Mouse (Mus musculus): Measurements from ENCODE around the gene Abca1. TPM values are rescaled to one million over a fixed set of nuclear protein-coding genes. Genes with fewer than 3 reads are reported as not detected.

The Abca1 gene
- polyA plus RNA-seq, 2 experiments = 9.0 to 12.3 TPM

DNA sequence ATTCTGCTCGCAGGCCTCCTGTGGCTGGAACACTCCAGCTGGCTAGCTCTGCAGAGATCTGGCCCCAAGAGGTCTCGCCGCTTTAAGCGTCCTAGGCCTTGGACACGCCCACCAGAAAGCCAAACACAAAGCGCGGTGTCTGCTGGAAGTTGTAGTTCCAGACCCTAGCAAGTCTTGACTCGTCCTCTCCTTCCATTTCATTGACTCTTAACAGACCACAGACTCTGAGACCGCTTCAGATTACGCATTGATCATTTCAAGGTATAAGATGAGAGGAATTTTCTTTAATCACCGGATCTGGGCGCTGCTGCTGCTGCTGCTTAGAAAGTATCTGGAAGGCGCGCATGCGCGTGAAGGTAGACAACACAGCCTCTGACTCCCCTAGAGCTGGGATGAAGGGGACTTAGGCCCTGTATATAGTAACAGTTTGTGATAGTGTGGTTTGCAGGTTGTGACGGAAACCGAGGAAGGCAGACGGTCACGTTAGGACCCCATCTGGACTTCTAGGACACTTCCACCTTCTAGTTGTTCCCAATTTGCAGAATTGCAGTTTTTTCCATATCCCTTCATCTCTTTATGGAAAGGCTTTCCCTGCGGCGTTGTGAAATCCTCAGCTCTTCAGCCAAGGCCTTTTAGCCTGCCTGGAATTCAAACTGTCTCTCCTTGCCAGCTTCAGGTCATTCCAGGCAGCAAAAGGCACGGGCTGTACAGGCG lies 36.5 kb upstream of the Abca1 start:
- 19% methylated on average over 24 of the region's 24 CpGs for WGBS

GRCm38 (mm10) chr4:53187071-53187470 lies 27.4 kb upstream of the Abca1 start:
- 39% methylated on average over 4 of the region's 4 CpGs for WGBS
- H3K9ac ChIP-seq (ENCODE audit: low read depth, low read length, severe bottlenecking) = no peak overlapping the region

More for the DNA sequence above, 36.5 kb upstream of the Abca1 start:
- peak; percentile 95 for DNase-seq (ENCODE audit: low spot score)
- TF ChIP-seq POLR2A (IDR thresholded peaks at IDR 0.05; ENCODE audit: borderline replicate concordance, extremely low read depth, insufficient read depth, insufficient read length) = no peak
- no peaks in the 10 kb centered on the region for H3K36me3 ChIP-seq (ENCODE audit: control insufficient read depth, insufficient read depth, low read length)
- H3K4me2 ChIP-seq (replicated peaks; ENCODE audit: low read depth, low read length, severe bottlenecking) = peak overlapping the region; percentile 50
- no peaks in the 10 kb centered on the region for H3K9me3 ChIP-seq (ENCODE audit: control insufficient read depth, low read length)
- ATAC-seq (ENCODE audit: low FRiP score, low read depth) = peak; percentile 97
- H3K27me3 ChIP-seq (ENCODE audit: control insufficient read depth, insufficient read depth, low read length) = no peaks in the 10 kb centered on the region
- H3K4me3 ChIP-seq (replicated peaks; ENCODE audit: low read length) = peak overlapping the region; percentile 40
- H3K9ac ChIP-seq (ENCODE audit: low read depth, low read length, severe bottlenecking) = peak overlapping the region; percentile 48
- peak overlapping the region; percentile 55 for H3K27ac ChIP-seq (replicated peaks; ENCODE audit: low read depth, low read length)
- peaks cover 11% of the 10 kb centered on the region; the same call in 1 of the 2 replicates for H3K4me1 ChIP-seq (ENCODE audit: control insufficient read depth, insufficient read depth, low read length)

GRCm38 (mm10) chr4:53186573-53186972 lies 26.9 kb upstream of the Abca1 start:
- Histone ChIP-seq H3K4me2 (replicated peaks; ENCODE audit: low read depth, low read length, severe bottlenecking) (no peak overlapping the region), H3K9ac (ENCODE audit: low read depth, low read length, severe bottlenecking) (no peak overlapping the region), H3K9me3 (ENCODE audit: control insufficient read depth, low read length) (no peaks in the 10 kb centered on the region), H3K27ac (replicated peaks; ENCODE audit: low read depth, low read length) (0 out of 2 replicates have a peak overlapping the region, but pooled peaks have one; percentile 15), H3K4me3 (replicated peaks; ENCODE audit: low read length) (no peak overlapping the region), H3K36me3 (ENCODE audit: control insufficient read depth, insufficient read depth, low read length) (no peaks in the 10 kb centered on the region), H3K4me1 (ENCODE audit: control insufficient read depth, insufficient read depth, low read length) (no peaks in the 10 kb centered on the region), H3K27me3 (ENCODE audit: control insufficient read depth, insufficient read depth, low read length) (no peaks in the 10 kb centered on the region)
- no peak for TF ChIP-seq POLR2A (IDR thresholded peaks at IDR 0.05; ENCODE audit: borderline replicate concordance, extremely low read depth, insufficient read depth, insufficient read length)
- WGBS = 59% methylated on average over 4 of the region's 4 CpGs
- DNase-seq (ENCODE audit: low spot score) = no peak
- no peak for ATAC-seq (ENCODE audit: low FRiP score, low read depth)

More at GRCm38 (mm10) chr4:53187071-53187470, 27.4 kb upstream of the Abca1 start:
- Histone ChIP-seq H3K4me3 (replicated peaks; ENCODE audit: low read length) (no peak overlapping the region), H3K36me3 (ENCODE audit: control insufficient read depth, insufficient read depth, low read length) (no peaks in the 10 kb centered on the region), H3K27me3 (ENCODE audit: control insufficient read depth, insufficient read depth, low read length) (no peaks in the 10 kb centered on the region), H3K4me2 (replicated peaks; ENCODE audit: low read depth, low read length, severe bottlenecking) (no peak overlapping the region), H3K27ac (replicated peaks; ENCODE audit: low read depth, low read length) (no peak overlapping the region), H3K9me3 (ENCODE audit: control insufficient read depth, low read length) (no peaks in the 10 kb centered on the region), H3K4me1 (ENCODE audit: control insufficient read depth, insufficient read depth, low read length) (no peaks in the 10 kb centered on the region)
- ATAC-seq (ENCODE audit: low FRiP score, low read depth) = peak; percentile 72
- DNase-seq (ENCODE audit: low spot score) = peak; percentile 38
- no peak for TF ChIP-seq POLR2A (IDR thresholded peaks at IDR 0.05; ENCODE audit: borderline replicate concordance, extremely low read depth, insufficient read depth, insufficient read length)

- no peak for DNase-seq (ENCODE audit: low spot score)
- H3K9ac ChIP-seq (ENCODE audit: low read depth, low read length, severe bottlenecking) = no peak overlapping the region
- no peak overlapping the region for H3K4me2 ChIP-seq (replicated peaks; ENCODE audit: low read depth, low read length, severe bottlenecking)
- H3K9me3 ChIP-seq (ENCODE audit: control insufficient read depth, low read length) = no peaks in the 10 kb centered on the region
- no peaks in the 10 kb centered on the region for H3K36me3 ChIP-seq (ENCODE audit: control insufficient read depth, insufficient read depth, low read length)
- TF ChIP-seq POLR2A (IDR thresholded peaks at IDR 0.05; ENCODE audit: borderline replicate concordance, extremely low read depth, insufficient read depth, insufficient read length) = no peak
- WGBS = 92% methylated on average over 4 of the region's 4 CpGs
- no peak overlapping the region for H3K4me3 ChIP-seq (replicated peaks; ENCODE audit: low read length)
- no peaks in the 10 kb centered on the region for H3K27me3 ChIP-seq (ENCODE audit: control insufficient read depth, insufficient read depth, low read length)
- no peak for ATAC-seq (ENCODE audit: low FRiP score, low read depth)
- H3K4me1 ChIP-seq (ENCODE audit: control insufficient read depth, insufficient read depth, low read length) = no peaks in the 10 kb centered on the region
- H3K27ac ChIP-seq (replicated peaks; ENCODE audit: low read depth, low read length) = no peak overlapping the region
Measured at GRCm38 (mm10) chr4:53186141-53186540, 26.4 kb upstream of the Abca1 start.

DNA sequence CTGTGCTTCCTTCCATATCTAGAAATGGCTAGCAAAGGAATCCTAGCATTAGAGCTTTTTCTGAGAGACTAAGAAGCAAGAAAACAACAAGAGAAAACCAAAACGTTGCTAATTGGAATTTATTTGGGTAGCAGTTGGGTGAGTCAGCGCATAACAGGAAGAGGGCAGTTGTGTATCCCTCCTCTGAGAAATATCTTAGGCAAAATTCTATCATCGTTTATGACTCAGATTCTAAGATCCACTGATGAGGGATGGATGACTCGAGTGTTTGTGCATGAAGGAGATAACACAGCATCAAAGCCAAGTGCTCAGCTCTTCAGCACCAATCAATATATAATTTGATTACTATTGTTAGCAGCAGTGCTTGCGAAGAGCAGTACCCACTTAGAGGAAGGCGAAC lies 21.8 kb upstream of the Abca1 start:
- Histone ChIP-seq H3K27me3 (ENCODE audit: control insufficient read depth, insufficient read depth, low read length) (no peaks in the 10 kb centered on the region), H3K4me2 (replicated peaks; ENCODE audit: low read depth, low read length, severe bottlenecking) (no peak overlapping the region), H3K9me3 (ENCODE audit: control insufficient read depth, low read length) (no peaks in the 10 kb centered on the region), H3K27ac (replicated peaks; ENCODE audit: low read depth, low read length) (no peak overlapping the region), H3K36me3 (ENCODE audit: control insufficient read depth, insufficient read depth, low read length) (no peaks in the 10 kb centered on the region), H3K9ac (ENCODE audit: low read depth, low read length, severe bottlenecking) (no peak overlapping the region), H3K4me3 (replicated peaks; ENCODE audit: low read length) (no peak overlapping the region), H3K4me1 (ENCODE audit: control insufficient read depth, insufficient read depth, low read length) (peaks cover 9% of the 10 kb centered on the region; the same call in 1 of the 2 replicates)
- no peak for TF ChIP-seq POLR2A (IDR thresholded peaks at IDR 0.05; ENCODE audit: borderline replicate concordance, extremely low read depth, insufficient read depth, insufficient read length)
- ATAC-seq (ENCODE audit: low FRiP score, low read depth) = no peak
- DNase-seq (ENCODE audit: low spot score) = no peak
- WGBS = 83% methylated on average over 6 of the region's 6 CpGs
